Mouse (Mus musculus): ENCODE data around the gene Gm10985. TPM values are rescaled to one million over a fixed set of nuclear protein-coding genes. Genes with fewer than 3 reads are reported as not detected.

Gene Gm10985
- polyA plus RNA-seq, 1 experiment from 2014 or later: not detected

- no peak overlapping the region for H3K27ac ChIP-seq
- WGBS (ENCODE audit: insufficient replicate concordance): 60% methylated on average over 3 of the region's 4 CpGs
- no peaks in the 10 kb centered on the region for H3K9me3 ChIP-seq (replicated peaks)
- H3K9ac ChIP-seq: no peak overlapping the region
- H3K4me3 ChIP-seq (replicated peaks): no peak overlapping the region
- no peak for DNase-seq
- no peaks in the 10 kb centered on the region for H3K36me3 ChIP-seq
- no peak for ATAC-seq (ENCODE audit: low read depth)
- no peaks in the 10 kb centered on the region for H3K27me3 ChIP-seq
- 0 out of 2 replicates have a peak, but pooled peaks cover 3% of the 10 kb centered on the region for H3K4me1 ChIP-seq (replicated peaks)
- H3K4me2 ChIP-seq: no peak overlapping the region
Observed at GRCm38 (mm10) chr3:53868212-53868611, 23.3 kb downstream of the Gm10985 start.

- DNase-seq (no peak), ATAC-seq (ENCODE audit: low read depth) (no peak)
- Histone ChIP-seq H3K36me3 (no peaks in the 10 kb centered on the region), H3K27ac (no peak overlapping the region), H3K4me3 (replicated peaks) (no peak overlapping the region), H3K9me3 (replicated peaks) (no peaks in the 10 kb centered on the region), H3K4me2 (no peak overlapping the region), H3K27me3 (no peaks in the 10 kb centered on the region), H3K4me1 (replicated peaks) (0 out of 2 replicates have a peak, but pooled peaks cover 2% of the 10 kb centered on the region), H3K9ac (no peak overlapping the region)
- 23% methylated on average over 1 of the region's 1 CpGs for WGBS (ENCODE audit: insufficient replicate concordance)
Observed at GRCm38 (mm10) chr3:53869263-53869662, 24.4 kb downstream of the Gm10985 start.

- DNase-seq (no peak), ATAC-seq (ENCODE audit: low read depth) (no peak)
- no peaks in the 10 kb centered on the region for H3K36me3 ChIP-seq
- no peaks in the 10 kb centered on the region for H3K9me3 ChIP-seq (replicated peaks)
- no peak overlapping the region for H3K4me3 ChIP-seq (replicated peaks)
- no peak overlapping the region for H3K9ac ChIP-seq
- H3K4me2 ChIP-seq: no peak overlapping the region
- 55% methylated on average over 6 of the region's 6 CpGs for WGBS (ENCODE audit: insufficient replicate concordance)
- no peak overlapping the region for H3K27ac ChIP-seq
- no peaks in the 10 kb centered on the region for H3K4me1 ChIP-seq (replicated peaks)
- H3K27me3 ChIP-seq: no peaks in the 10 kb centered on the region
Observed at GRCm38 (mm10) chr3:53870482-53870881, 25.6 kb downstream of the Gm10985 start.

DNA sequence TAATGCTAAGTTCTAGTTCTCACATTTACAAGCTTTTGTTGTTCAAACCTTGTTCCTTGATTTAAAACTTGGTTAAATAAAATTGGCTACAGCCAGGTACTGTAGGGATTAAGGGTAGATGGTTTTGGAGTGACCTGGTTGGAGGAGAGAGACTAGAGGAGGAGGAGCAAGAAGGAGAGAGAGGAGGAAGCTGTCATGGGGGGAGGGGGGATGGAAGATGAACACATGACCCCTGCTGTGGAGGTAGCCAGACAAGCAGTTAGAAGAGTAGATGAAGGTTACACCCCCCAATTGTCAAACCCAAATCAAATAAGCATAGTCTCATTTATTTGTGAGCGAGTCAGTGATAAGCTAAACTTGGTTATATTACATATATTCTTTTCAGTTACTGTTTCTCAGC, 26.7 kb downstream of the Gm10985 start:
- Histone ChIP-seq H3K4me3 (replicated peaks) (no peak overlapping the region), H3K9me3 (replicated peaks) (no peaks in the 10 kb centered on the region), H3K4me1 (replicated peaks) (no peaks in the 10 kb centered on the region), H3K27me3 (no peaks in the 10 kb centered on the region), H3K4me2 (no peak overlapping the region), H3K36me3 (no peaks in the 10 kb centered on the region), H3K9ac (no peak overlapping the region), H3K27ac (no peak overlapping the region)
- no peak for ATAC-seq (ENCODE audit: low read depth)
- 57% methylated on average over 1 of the region's 1 CpGs for WGBS (ENCODE audit: insufficient replicate concordance)
- DNase-seq: no peak

- Histone ChIP-seq H3K4me1 (replicated peaks) (no peaks in the 10 kb centered on the region), H3K4me3 (replicated peaks) (no peak overlapping the region), H3K9me3 (replicated peaks) (peaks cover 3% of the 10 kb centered on the region; the same call in 1 of the 2 replicates), H3K4me2 (no peak overlapping the region), H3K36me3 (no peaks in the 10 kb centered on the region), H3K9ac (no peak overlapping the region), H3K27ac (no peak overlapping the region), H3K27me3 (no peaks in the 10 kb centered on the region)
- DNase-seq (no peak), ATAC-seq (ENCODE audit: low read depth) (no peak)
- WGBS (ENCODE audit: insufficient replicate concordance): 79% methylated on average over 12 of the region's 12 CpGs
Observed at GRCm38 (mm10) chr3:53890619-53891540, 46.0 kb downstream of the Gm10985 start.

Other genes with a start within 250 kb of the Gm10985 start
- 0.35 and 0.39 TPM in 2 replicates for gene Frem2, start 187.7 kb upstream of the Gm10985 start, polyA plus RNA-seq (2015; fragmentation: Nextera tagmentation; extraction: Ambion mirVana)
- gene Ufm1, start 18.7 kb downstream of the Gm10985 start, polyA plus RNA-seq (2015; fragmentation: Nextera tagmentation; extraction: Ambion mirVana): 74.4 and 87.4 TPM in 2 replicates